Mouse (Mus musculus) hindbrain, embryonic 12.5 days (tissue): ENCODE data around the gene Fam171a1. TPM values are rescaled to one million over a fixed set of nuclear protein-coding genes. Genes with fewer than 3 reads are reported as not detected.

Experiments
- ATAC-seq: fragments of 200-750 bp; cut with Nextera tagmentation; 2 replicates; pipeline ENCODE4 v1.8.0; 2017; ENCODE audit warnings: moderate TSS enrichment; ENCODE audit not compliant: low FRiP score
- H3K27ac ChIP-seq: fragments of 300-500 bp; sonication (generic); 2 replicates; pipeline ENCODE4 v1.5.1; 2016; ENCODE audit warnings: mild to moderate bottlenecking
- H3K27me3 ChIP-seq: fragments of 300-500 bp; sonication (generic); 2 replicates; pipeline ENCODE4 v1.6.1; 2016; ENCODE audit warnings: mild to moderate bottlenecking
- H3K36me3 ChIP-seq: fragments of 300-500 bp; sonication (generic); 2 replicates; pipeline ENCODE4 v1.6.1; 2016; ENCODE audit warnings: mild to moderate bottlenecking
- H3K4me1 ChIP-seq: fragments of 300-500 bp; sonication (generic); 2 replicates; pipeline ENCODE4 v1.6.1; 2016
- H3K4me2 ChIP-seq: fragments of 300-500 bp; sonication (generic); replicated peaks from 2 replicates; pipeline ENCODE4 v1.6.1; 2016; ENCODE audit warnings: mild to moderate bottlenecking
- H3K4me3 ChIP-seq: fragments of 300-500 bp; sonication (generic); 2 replicates; pipeline ENCODE4 v1.5.1; 2016; ENCODE audit warnings: mild to moderate bottlenecking
- H3K9ac ChIP-seq: fragments of 300-500 bp; sonication (generic); 2 replicates; pipeline ENCODE4 v1.6.1; 2016; ENCODE audit warnings: mild to moderate bottlenecking, moderate library complexity
- H3K9me3 ChIP-seq: fragments of 300-500 bp; sonication (generic); replicated peaks from 2 replicates; pipeline ENCODE4 v1.6.1; 2016; ENCODE audit warnings: mild to moderate bottlenecking
- WGBS: fragments of 180-500 bp; shearing (Covaris S2); methylation state at CpG from one replicate; pipeline ENCODE4 v1.1.7; 2016; 5-methylcytosine and 5-hydroxymethylcytosine counted together
- microRNA-seq: library from miRNA; unstranded; fragments of <30 nt; microRNA quantifications from one replicate; pipeline ENCODE4, GENCODE M21; 2017
- polyA plus RNA-seq: library from polyadenylated mRNA; unstranded; fragments of >200 nt; fragmentation: Nextera tagmentation; extraction: Ambion mirVana; gene quantifications from 2 replicates; pipeline ENCODE4 v1.2.1, GENCODE M21; 2016

Gene Fam171a1
- polyA plus RNA-seq, 1 experiment from 2014 or later: 56.2 TPM

- peaks cover 26% of the 10 kb centered on the region for H3K36me3 ChIP-seq
- WGBS: 16% methylated on average over 2 of the region's 2 CpGs
- no peaks in the 10 kb centered on the region for H3K27me3 ChIP-seq
- H3K9ac ChIP-seq: no peak overlapping the region
- no peaks in the 10 kb centered on the region for H3K4me1 ChIP-seq
- peak; percentile 75 for ATAC-seq
- H3K4me3 ChIP-seq: no peak overlapping the region
- H3K27ac ChIP-seq: no peak overlapping the region
- no peaks in the 10 kb centered on the region for H3K9me3 ChIP-seq
- no peak overlapping the region for H3K4me2 ChIP-seq
Observed at GRCm38 (mm10) chr2:3229060-3229459, 115.0 kb downstream of the Fam171a1 start.

GRCm38 (mm10) chr2:3239255-3239654, 125.2 kb downstream of the Fam171a1 start:
- Histone ChIP-seq H3K9me3 (no peaks in the 10 kb centered on the region), H3K27me3 (no peaks in the 10 kb centered on the region), H3K9ac (no peak overlapping the region), H3K4me1 (no peaks in the 10 kb centered on the region), H3K4me2 (no peak overlapping the region), H3K27ac (no peak overlapping the region), H3K4me3 (no peak overlapping the region), H3K36me3 (no peaks in the 10 kb centered on the region)
- 83% methylated on average over 5 of the region's 5 CpGs for WGBS
- no peak for ATAC-seq

GRCm38 (mm10) chr2:3244251-3244650, 130.2 kb downstream of the Fam171a1 start:
- no peaks in the 10 kb centered on the region for H3K27me3 ChIP-seq
- H3K4me3 ChIP-seq: no peak overlapping the region
- no peak overlapping the region for H3K4me2 ChIP-seq
- H3K4me1 ChIP-seq: no peaks in the 10 kb centered on the region
- H3K9me3 ChIP-seq: no peaks in the 10 kb centered on the region
- no peaks in the 10 kb centered on the region for H3K36me3 ChIP-seq
- 71% methylated on average over 3 of the region's 3 CpGs for WGBS
- ATAC-seq: no peak
- H3K27ac ChIP-seq: no peak overlapping the region
- no peak overlapping the region for H3K9ac ChIP-seq

- H3K36me3 ChIP-seq: no peaks in the 10 kb centered on the region
- H3K27me3 ChIP-seq: no peaks in the 10 kb centered on the region
- no peak overlapping the region for H3K9ac ChIP-seq
- H3K27ac ChIP-seq: no peak overlapping the region
- 74% methylated on average over 2 of the region's 2 CpGs for WGBS
- no peak overlapping the region for H3K4me3 ChIP-seq
- ATAC-seq: no peak
- H3K9me3 ChIP-seq: no peaks in the 10 kb centered on the region
- H3K4me1 ChIP-seq: no peaks in the 10 kb centered on the region
- no peak overlapping the region for H3K4me2 ChIP-seq
Observed at GRCm38 (mm10) chr2:3251309-3251708, 137.3 kb downstream of the Fam171a1 start.

- Histone ChIP-seq H3K36me3 (no peaks in the 10 kb centered on the region), H3K4me1 (no peaks in the 10 kb centered on the region), H3K9ac (no peak overlapping the region), H3K4me2 (no peak overlapping the region), H3K27me3 (no peaks in the 10 kb centered on the region), H3K27ac (no peak overlapping the region), H3K9me3 (no peaks in the 10 kb centered on the region), H3K4me3 (no peak overlapping the region)
- 88% methylated on average over 3 of the region's 3 CpGs for WGBS
- no peak for ATAC-seq
Observed at GRCm38 (mm10) chr2:3266466-3266865, 152.4 kb downstream of the Fam171a1 start.

- no peaks in the 10 kb centered on the region for H3K4me1 ChIP-seq
- no peak overlapping the region for H3K27ac ChIP-seq
- H3K4me3 ChIP-seq: no peak overlapping the region
- no peak for ATAC-seq
- no peak overlapping the region for H3K4me2 ChIP-seq
- H3K9me3 ChIP-seq: no peaks in the 10 kb centered on the region
- no peaks in the 10 kb centered on the region for H3K27me3 ChIP-seq
- no peaks in the 10 kb centered on the region for H3K36me3 ChIP-seq
- 30% methylated on average over 3 of the region's 3 CpGs for WGBS
- no peak overlapping the region for H3K9ac ChIP-seq
Observed at GRCm38 (mm10) chr2:3267879-3268278, 153.9 kb downstream of the Fam171a1 start.

- ATAC-seq: no peak
- H3K9me3 ChIP-seq: no peaks in the 10 kb centered on the region
- no peak overlapping the region for H3K4me3 ChIP-seq
- no peak overlapping the region for H3K27ac ChIP-seq
- H3K27me3 ChIP-seq: no peaks in the 10 kb centered on the region
- H3K36me3 ChIP-seq: no peaks in the 10 kb centered on the region
- WGBS: 87% methylated on average over 2 of the region's 2 CpGs
- no peak overlapping the region for H3K9ac ChIP-seq
- no peak overlapping the region for H3K4me2 ChIP-seq
- H3K4me1 ChIP-seq: no peaks in the 10 kb centered on the region
Observed at GRCm38 (mm10) chr2:3273349-3273748, 159.3 kb downstream of the Fam171a1 start.

- Histone ChIP-seq H3K9ac (no peak overlapping the region), H3K9me3 (no peaks in the 10 kb centered on the region), H3K36me3 (no peaks in the 10 kb centered on the region), H3K4me2 (no peak overlapping the region), H3K27ac (no peak overlapping the region), H3K27me3 (no peaks in the 10 kb centered on the region), H3K4me3 (no peak overlapping the region), H3K4me1 (no peaks in the 10 kb centered on the region)
- 77% methylated on average over 2 of the region's 2 CpGs for WGBS
- ATAC-seq: no peak
Observed at GRCm38 (mm10) chr2:3276106-3276505, 162.1 kb downstream of the Fam171a1 start.

Small RNAs within 50 kb of the gene (microRNA-seq; reads per million reads assigned to microRNA genes)
- not detected for gene Gm27306

Other genes starting within 250 kb of the Fam171a1 start
- gene Nmt2, start 170.0 kb downstream of the Fam171a1 start, polyA plus RNA-seq: 65.0 and 65.3 TPM in 2 replicates
- 14.0 and 15.8 TPM in 2 replicates for gene Rpp38, start 218.4 kb downstream of the Fam171a1 start, polyA plus RNA-seq
- gene Acbd7, start 221.9 kb downstream of the Fam171a1 start, polyA plus RNA-seq: 0.48 and 1.2 TPM in 2 replicates